Mouse (Mus musculus): ENCODE data around the gene E430018J23Rik. TPM values are rescaled to one million over a fixed set of nuclear protein-coding genes. Genes with fewer than 3 reads are reported as not detected.
"Not testable (repeated sequence)": the region's sequence is repeated elsewhere in the genome, so short reads cannot be mapped to it uniquely, and the experiment has no call there.

The E430018J23Rik gene
- polyA plus RNA-seq, 1 experiment from 2014 or later, result 4.9 TPM

DNA sequence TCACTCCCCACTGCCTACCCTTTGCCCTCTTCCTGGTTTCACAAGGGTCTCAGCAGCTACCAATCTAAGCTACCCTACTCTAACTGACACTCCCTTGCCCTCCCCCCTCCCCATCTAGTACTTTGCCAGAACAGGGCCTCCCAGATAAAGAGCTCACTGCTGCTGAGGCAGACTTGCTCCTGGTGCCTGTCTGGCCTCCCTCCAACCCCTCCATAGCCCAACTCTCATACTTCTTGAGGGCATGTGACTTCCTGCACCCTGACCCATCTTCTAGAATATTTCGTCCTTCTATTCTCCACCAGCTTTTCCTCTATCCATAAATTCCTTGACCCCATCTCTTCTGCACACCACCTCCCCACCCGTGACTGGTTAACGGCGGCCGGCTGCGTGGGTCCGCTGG is 50.5 kb downstream of the E430018J23Rik start:
- no peak overlapping the region for H3K9ac ChIP-seq

DNA sequence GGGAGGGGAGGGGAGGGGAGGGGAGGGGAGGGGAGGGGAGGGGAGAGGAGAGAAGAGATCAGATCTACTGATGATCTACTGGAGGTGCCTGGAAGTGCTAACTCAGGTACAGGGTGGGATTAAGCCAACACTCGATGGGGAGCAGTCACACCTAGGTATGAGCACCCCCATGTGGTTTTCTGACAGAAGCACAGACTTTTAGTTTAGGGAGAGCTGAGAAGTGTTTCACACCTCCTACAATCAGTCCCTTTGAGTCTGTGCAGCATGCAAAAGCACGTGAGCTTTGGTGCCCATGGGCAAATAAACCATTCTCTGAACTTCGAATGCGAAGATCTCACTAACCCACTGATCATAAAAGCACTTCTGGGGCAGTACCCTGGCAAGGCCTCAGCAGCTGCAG is 51.1 kb downstream of the E430018J23Rik start:
- Histone ChIP-seq H3K4me1 (ENCODE audit: insufficient read depth) (0 out of 2 replicates have a peak, but pooled peaks cover 4% of the 10 kb centered on the region), H3K9me3 (ENCODE audit: low read depth, low read length) (no peaks in the 10 kb centered on the region), H3K9ac (no peak overlapping the region), H3K36me3 (ENCODE audit: insufficient read depth) (peaks cover 28% of the 10 kb centered on the region), H3K4me3 (ENCODE audit: low read depth, low read length) (no peak overlapping the region), H3K4me2 (no peak overlapping the region), H3K27ac (ENCODE audit: low read depth) (no peak overlapping the region), H3K27me3 (ENCODE audit: insufficient read depth, low read length) (no peaks in the 10 kb centered on the region)
- ATAC-seq (ENCODE audit: insufficient read depth) (no peak), DNase-seq (no peak)
- 53% methylated on average over 4 of the region's 4 CpGs for WGBS
- TF ChIP-seq CTCF (IDR thresholded peaks at IDR 0.05; ENCODE audit: low read depth), result 0 out of 2 replicates have a peak, but pooled peaks have one; percentile 18

More for the DNA sequence above, 50.5 kb downstream of the E430018J23Rik start:
- DNase-seq (no peak), ATAC-seq (ENCODE audit: insufficient read depth) (no peak)
- Histone ChIP-seq H3K4me1 (ENCODE audit: insufficient read depth) (0 out of 2 replicates have a peak, but pooled peaks cover 4% of the 10 kb centered on the region), H3K9me3 (ENCODE audit: low read depth, low read length) (no peaks in the 10 kb centered on the region), H3K27ac (ENCODE audit: low read depth) (no peak overlapping the region), H3K4me2 (no peak overlapping the region), H3K4me3 (ENCODE audit: low read depth, low read length) (no peak overlapping the region), H3K27me3 (ENCODE audit: insufficient read depth, low read length) (no peaks in the 10 kb centered on the region), H3K36me3 (ENCODE audit: insufficient read depth) (peaks cover 28% of the 10 kb centered on the region)
- 94% methylated on average over 7 of the region's 7 CpGs for WGBS
- no peak for TF ChIP-seq CTCF (IDR thresholded peaks at IDR 0.05; ENCODE audit: low read depth)

DNA sequence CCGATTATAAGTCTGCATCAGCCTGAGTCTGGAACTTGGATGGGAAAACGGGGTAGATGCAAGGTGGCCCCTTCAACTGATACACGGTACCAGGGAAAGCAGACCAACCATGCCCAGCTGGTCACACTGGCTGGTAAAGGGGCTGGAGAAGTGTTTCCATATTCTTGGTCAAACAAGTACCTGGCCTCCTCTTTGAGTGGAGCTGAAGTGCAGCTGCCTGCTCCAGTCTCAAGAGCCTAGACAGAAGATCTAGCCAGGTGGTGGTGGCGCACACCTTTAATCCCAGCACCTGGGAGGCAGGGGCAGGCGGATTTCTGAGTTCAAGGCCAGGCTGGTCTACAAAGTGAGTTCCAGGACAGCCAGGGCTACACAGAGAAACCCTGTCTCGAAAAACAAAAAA is 51.6 kb downstream of the E430018J23Rik start:
- H3K9me3 ChIP-seq (ENCODE audit: low read depth, low read length); H3K4me3 ChIP-seq (ENCODE audit: low read depth, low read length); DNase-seq; H3K27ac ChIP-seq (ENCODE audit: low read depth); ATAC-seq (ENCODE audit: insufficient read depth); H3K9ac ChIP-seq; H3K27me3 ChIP-seq (ENCODE audit: insufficient read depth, low read length); H3K4me1 ChIP-seq (ENCODE audit: insufficient read depth); H3K4me2 ChIP-seq: not testable (repeated sequence)
- H3K36me3 ChIP-seq (ENCODE audit: insufficient read depth), result peaks cover 28% of the 10 kb centered on the region
- 91% methylated on average over 6 of the region's 6 CpGs for WGBS

DNA sequence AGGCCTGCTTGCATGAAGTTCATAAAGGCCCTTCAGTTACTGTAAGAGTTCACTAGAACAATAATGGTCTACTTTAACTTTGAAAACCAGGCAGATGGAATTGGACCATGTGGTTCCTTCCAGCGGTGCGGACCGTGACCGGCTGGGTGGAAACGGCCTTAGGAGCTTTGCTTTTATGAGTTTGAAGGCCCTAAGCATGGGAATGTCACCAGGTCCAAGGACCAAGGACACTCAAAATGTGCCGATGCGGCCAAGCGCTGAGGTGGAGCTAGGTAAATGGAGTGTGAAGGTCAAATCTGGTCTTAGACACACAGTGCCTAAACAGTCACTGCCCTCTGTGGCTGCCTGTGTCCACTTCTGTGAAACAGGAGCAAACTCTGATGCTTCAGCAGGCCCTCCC is 52.1 kb downstream of the E430018J23Rik start:
- WGBS, result 98% methylated on average over 8 of the region's 8 CpGs
- no peak overlapping the region for H3K9ac ChIP-seq
- no peaks in the 10 kb centered on the region for H3K4me1 ChIP-seq (ENCODE audit: insufficient read depth)
- H3K4me3 ChIP-seq (ENCODE audit: low read depth, low read length), result no peak overlapping the region
- H3K27me3 ChIP-seq (ENCODE audit: insufficient read depth, low read length), result no peaks in the 10 kb centered on the region
- ATAC-seq (ENCODE audit: insufficient read depth) (no peak), DNase-seq (no peak)
- TF ChIP-seq CTCF (IDR thresholded peaks at IDR 0.05; ENCODE audit: low read depth), result no peak
- H3K36me3 ChIP-seq (ENCODE audit: insufficient read depth), result peaks cover 28% of the 10 kb centered on the region
- H3K4me2 ChIP-seq, result no peak overlapping the region
- H3K9me3 ChIP-seq (ENCODE audit: low read depth, low read length), result no peaks in the 10 kb centered on the region
- no peak overlapping the region for H3K27ac ChIP-seq (ENCODE audit: low read depth)

Other genes with a start within 250 kb of the E430018J23Rik start
- gene Cd2bp2, start 197.6 kb downstream of the E430018J23Rik start, polyA plus RNA-seq (2014; fragmentation: Nextera tagmentation; extraction: Ambion mirVana), result 54.6 and 59.6 TPM in 2 replicates
- gene Tbc1d10b, start 185.2 kb downstream of the E430018J23Rik start, polyA plus RNA-seq (2014; fragmentation: Nextera tagmentation; extraction: Ambion mirVana), result 26.0 and 33.7 TPM in 2 replicates
- gene Mylpf, start 184.7 kb downstream of the E430018J23Rik start, polyA plus RNA-seq (2014; fragmentation: Nextera tagmentation; extraction: Ambion mirVana), result 8.6 and 12.2 TPM in 2 replicates
- gene Zfp553, start 160.6 kb downstream of the E430018J23Rik start, polyA plus RNA-seq (2014; fragmentation: Nextera tagmentation; extraction: Ambion mirVana), result 21.2 and 24.3 TPM in 2 replicates
- gene Sept1, start 160.5 kb downstream of the E430018J23Rik start, polyA plus RNA-seq (2014; fragmentation: Nextera tagmentation; extraction: Ambion mirVana), result 20.1 and 20.3 TPM in 2 replicates
- gene Zfp771, start 149.4 kb downstream of the E430018J23Rik start, polyA plus RNA-seq (2014; fragmentation: Nextera tagmentation; extraction: Ambion mirVana), result 52.8 and 54.7 TPM in 2 replicates
- 202 and 226 TPM in 2 replicates for gene Dctpp1, start 132.9 kb downstream of the E430018J23Rik start, polyA plus RNA-seq (2014; fragmentation: Nextera tagmentation; extraction: Ambion mirVana)
- 85.3 and 90.4 TPM in 2 replicates for gene Sephs2, start 119.6 kb downstream of the E430018J23Rik start, polyA plus RNA-seq (2014; fragmentation: Nextera tagmentation; extraction: Ambion mirVana)
- 1.0 and 1.6 TPM in 2 replicates for gene Itgal, start 97.4 kb downstream of the E430018J23Rik start, polyA plus RNA-seq (2014; fragmentation: Nextera tagmentation; extraction: Ambion mirVana)
- 4.7 and 6.5 TPM in 2 replicates for gene Zfp768, start 48.0 kb downstream of the E430018J23Rik start, polyA plus RNA-seq (2014; fragmentation: Nextera tagmentation; extraction: Ambion mirVana)
- gene Zfp747, start 17.6 kb downstream of the E430018J23Rik start, polyA plus RNA-seq (2014; fragmentation: Nextera tagmentation; extraction: Ambion mirVana), result 6.7 and 8.5 TPM in 2 replicates
- gene 9130019O22Rik, start 6.5 kb downstream of the E430018J23Rik start, polyA plus RNA-seq (2014; fragmentation: Nextera tagmentation; extraction: Ambion mirVana), result 5.6 and 6.8 TPM in 2 replicates
- gene Zfp764, start 13.2 kb upstream of the E430018J23Rik start, polyA plus RNA-seq (2014; fragmentation: Nextera tagmentation; extraction: Ambion mirVana), result 9.3 and 10.4 TPM in 2 replicates
- gene Zfp688, start 28.4 kb upstream of the E430018J23Rik start, polyA plus RNA-seq (2014; fragmentation: Nextera tagmentation; extraction: Ambion mirVana), result 21.6 and 22.6 TPM in 2 replicates
- 9.6 and 9.8 TPM in 2 replicates for gene Zfp689, start 55.5 kb upstream of the E430018J23Rik start, polyA plus RNA-seq (2014; fragmentation: Nextera tagmentation; extraction: Ambion mirVana)
- gene Prr14, start 66.0 kb upstream of the E430018J23Rik start, polyA plus RNA-seq (2014; fragmentation: Nextera tagmentation; extraction: Ambion mirVana), result 44.3 TPM in 2 replicates
- 12.8 and 16.1 TPM in 2 replicates for gene Fbrs, start 85.6 kb upstream of the E430018J23Rik start, polyA plus RNA-seq (2014; fragmentation: Nextera tagmentation; extraction: Ambion mirVana)
- gene Srcap, start 118.4 kb upstream of the E430018J23Rik start, polyA plus RNA-seq (2014; fragmentation: Nextera tagmentation; extraction: Ambion mirVana), result 61.6 and 71.3 TPM in 2 replicates
- 19.6 and 20.5 TPM in 2 replicates for gene Gm42715, start 126.0 kb upstream of the E430018J23Rik start, polyA plus RNA-seq (2014; fragmentation: Nextera tagmentation; extraction: Ambion mirVana)
- 4.0 and 6.3 TPM in 2 replicates for gene Tmem265, start 167.8 kb upstream of the E430018J23Rik start, polyA plus RNA-seq (2014; fragmentation: Nextera tagmentation; extraction: Ambion mirVana)
- 31.3 and 39.3 TPM in 2 replicates for gene Phkg2, start 179.7 kb upstream of the E430018J23Rik start, polyA plus RNA-seq (2014; fragmentation: Nextera tagmentation; extraction: Ambion mirVana)
- 8.6 and 9.1 TPM in 2 replicates for gene Ccdc189, start 195.0 kb upstream of the E430018J23Rik start, polyA plus RNA-seq (2014; fragmentation: Nextera tagmentation; extraction: Ambion mirVana)
- gene Rnf40, start 195.1 kb upstream of the E430018J23Rik start, polyA plus RNA-seq (2014; fragmentation: Nextera tagmentation; extraction: Ambion mirVana), result 46.7 and 47.6 TPM in 2 replicates
- gene Zfp629, start 222.2 kb upstream of the E430018J23Rik start, polyA plus RNA-seq (2014; fragmentation: Nextera tagmentation; extraction: Ambion mirVana), result 14.2 and 16.9 TPM in 2 replicates

Measured in lung, embryonic 14.5 days (tissue).